Mouse (Mus musculus) midbrain, embryonic 15.5 days (tissue): Measurements from ENCODE around the gene Mphosph10. TPM values are rescaled to one million over a fixed set of nuclear protein-coding genes. Genes with fewer than 3 reads are reported as not detected.

Experiments used
- ATAC-seq: fragments of 200-750 bp; cut with Nextera tagmentation; replicated peaks from 2 replicates; pipeline ENCODE4 v1.8.0; 2017; ENCODE audit warnings: moderate TSS enrichment
- H3K27ac ChIP-seq: fragments of 300-500 bp; sonication (generic); 2 replicates; pipeline ENCODE4 v1.5.1; 2015; ENCODE audit warnings: mild to moderate bottlenecking, inconsistent platforms
- H3K27me3 ChIP-seq: fragments of 300-500 bp; sonication (generic); replicated peaks from 2 replicates; pipeline ENCODE4 v1.6.1; 2015; ENCODE audit warnings: inconsistent platforms
- H3K36me3 ChIP-seq: fragments of 300-500 bp; sonication (generic); replicated peaks from 2 replicates; pipeline ENCODE4 v1.6.1; 2015; ENCODE audit warnings: inconsistent platforms
- H3K4me1 ChIP-seq: fragments of 300-500 bp; sonication (generic); 2 replicates; pipeline ENCODE4 v1.6.1; 2015; ENCODE audit warnings: inconsistent platforms
- H3K4me2 ChIP-seq: fragments of 300-500 bp; sonication (generic); 2 replicates; pipeline ENCODE4 v1.6.1; 2015; ENCODE audit warnings: inconsistent platforms, mild to moderate bottlenecking, moderate library complexity
- H3K4me3 ChIP-seq: fragments of 300-500 bp; sonication (generic); 2 replicates; pipeline ENCODE4 v1.5.1; 2015; ENCODE audit warnings: mild to moderate bottlenecking, inconsistent platforms
- H3K9ac ChIP-seq: fragments of 300-500 bp; sonication (generic); 2 replicates; pipeline ENCODE4 v1.6.1; 2015; ENCODE audit warnings: mild to moderate bottlenecking, inconsistent platforms
- H3K9me3 ChIP-seq: fragments of 300-500 bp; sonication (generic); 2 replicates; pipeline ENCODE4 v1.6.1; 2016; ENCODE audit warnings: inconsistent platforms
- WGBS: fragments of 180-500 bp; shearing (Covaris S2); methylation state at CpG from one replicate; pipeline ENCODE4 v1.1.7; 2015; ENCODE audit warnings: mixed read lengths; 5-methylcytosine and 5-hydroxymethylcytosine counted together
- polyA plus RNA-seq: library from polyadenylated mRNA; unstranded; fragments of >200 nt; fragmentation: Nextera tagmentation; extraction: Ambion mirVana; gene quantifications from 2 replicates; pipeline ENCODE4 v1.2.1, GENCODE M21; 2015

Gene Mphosph10
- polyA plus RNA-seq, 1 experiment from 2014 or later, result 23.7 TPM

GRCm38 (mm10) chr7:64371940-64372878 is 19.9 kb downstream of the Mphosph10 start:
- Histone ChIP-seq H3K4me1 (peaks cover 13% of the 10 kb centered on the region), H3K4me3 (no peak overlapping the region), H3K4me2 (no peak overlapping the region), H3K9ac (no peak overlapping the region), H3K27ac (no peak overlapping the region), H3K9me3 (no peaks in the 10 kb centered on the region), H3K27me3 (no peaks in the 10 kb centered on the region), H3K36me3 (peaks cover 13% of the 10 kb centered on the region)
- no peak for ATAC-seq
- 90% methylated on average over 23 of the region's 23 CpGs for WGBS

DNA sequence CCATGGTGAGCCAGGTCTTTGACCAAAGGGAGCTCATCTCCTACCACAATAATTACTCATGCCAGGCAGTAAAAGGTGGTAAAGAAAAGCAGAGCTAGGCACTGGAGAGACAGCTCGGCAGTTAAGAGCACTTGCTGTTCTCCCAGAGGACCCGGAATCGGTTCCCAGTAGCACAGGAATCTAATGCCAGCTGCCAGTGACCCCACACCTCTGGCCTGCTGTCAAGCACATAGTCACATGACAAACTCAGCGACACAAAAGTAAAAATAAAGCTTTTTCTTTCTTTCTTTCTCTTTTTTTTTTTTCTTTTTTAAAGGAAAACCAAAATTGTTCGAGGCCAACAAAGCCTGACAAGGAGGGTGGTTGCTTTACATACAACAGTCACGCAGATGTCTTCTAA is 22.2 kb downstream of the Mphosph10 start:
- Histone ChIP-seq H3K27ac (no peak overlapping the region), H3K9ac (no peak overlapping the region), H3K36me3 (no peaks in the 10 kb centered on the region; the same call in 1 of the 2 replicates), H3K27me3 (no peaks in the 10 kb centered on the region), H3K9me3 (no peaks in the 10 kb centered on the region), H3K4me1 (peaks cover 13% of the 10 kb centered on the region), H3K4me3 (no peak overlapping the region), H3K4me2 (no peak overlapping the region)
- 89% methylated on average over 6 of the region's 6 CpGs for WGBS
- no peak for ATAC-seq

DNA sequence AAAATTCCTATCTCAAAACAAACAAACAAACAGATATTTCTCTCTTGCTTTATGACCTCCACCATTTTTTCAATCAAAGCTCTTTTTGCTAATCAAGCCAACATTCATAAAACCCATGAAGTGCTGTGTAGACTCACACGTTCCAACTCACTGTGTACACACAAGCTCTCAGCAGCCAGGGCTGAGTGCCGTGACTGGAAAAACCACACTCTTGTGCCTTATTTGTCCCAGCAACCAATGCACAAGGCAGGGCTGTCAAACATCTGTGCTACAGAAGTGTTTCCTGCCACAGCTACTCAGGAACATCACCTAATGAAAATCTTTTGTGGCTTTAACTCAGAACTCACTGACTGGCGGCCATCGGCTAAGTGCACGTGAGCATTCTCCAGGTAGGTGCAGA is 26.2 kb downstream of the Mphosph10 start:
- H3K4me3 ChIP-seq, result no peak overlapping the region
- no peaks in the 10 kb centered on the region for H3K4me1 ChIP-seq
- 92% methylated on average over 5 of the region's 5 CpGs for WGBS
- no peak for ATAC-seq
- H3K27ac ChIP-seq, result no peak overlapping the region
- H3K4me2 ChIP-seq, result no peak overlapping the region
- no peak overlapping the region for H3K9ac ChIP-seq
- peaks cover 12% of the 10 kb centered on the region for H3K36me3 ChIP-seq
- no peaks in the 10 kb centered on the region for H3K9me3 ChIP-seq
- no peaks in the 10 kb centered on the region for H3K27me3 ChIP-seq

GRCm38 (mm10) chr7:64360586-64360945 is 31.5 kb downstream of the Mphosph10 start:
- no peaks in the 10 kb centered on the region for H3K4me1 ChIP-seq
- no peak overlapping the region for H3K4me2 ChIP-seq
- H3K27ac ChIP-seq, result no peak overlapping the region
- H3K36me3 ChIP-seq, result peaks cover 18% of the 10 kb centered on the region
- H3K9me3 ChIP-seq, result no peaks in the 10 kb centered on the region
- H3K9ac ChIP-seq, result no peak overlapping the region
- ATAC-seq, result peak; percentile 56; the same call in 1 of the 2 replicates
- H3K27me3 ChIP-seq, result no peaks in the 10 kb centered on the region
- WGBS, result 60% methylated on average over 3 of the region's 3 CpGs
- H3K4me3 ChIP-seq, result no peak overlapping the region

DNA sequence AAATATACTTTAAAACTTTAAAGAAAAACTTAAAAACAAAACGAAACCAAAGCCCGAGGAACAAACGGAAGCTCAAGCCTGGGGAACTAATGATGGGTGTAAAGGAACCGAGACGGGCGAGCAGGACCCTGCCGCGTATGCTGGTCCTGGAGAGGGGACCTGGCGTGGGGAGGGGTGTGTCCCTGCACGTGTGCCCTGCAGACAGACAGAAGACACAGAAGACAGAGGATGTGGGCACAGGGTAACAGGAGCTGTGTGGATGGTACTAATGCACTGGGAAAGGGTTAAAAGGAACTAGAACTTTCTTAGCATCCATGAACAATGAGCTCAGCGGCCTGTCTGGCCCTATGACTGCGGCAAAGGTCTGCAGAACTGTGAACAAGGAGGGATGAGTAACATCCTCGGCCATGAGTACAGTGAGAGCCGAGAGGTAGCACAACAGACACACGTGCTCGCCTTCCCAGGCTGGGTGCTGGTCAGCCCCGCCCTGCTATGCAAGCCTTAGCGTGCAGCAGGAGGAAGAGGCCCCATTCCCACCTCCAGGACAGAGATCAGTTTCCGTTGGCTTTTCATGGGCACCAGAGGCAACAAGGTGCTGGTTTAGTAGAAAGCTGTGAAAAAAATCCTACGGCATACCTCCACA is 32.0 kb downstream of the Mphosph10 start:
- H3K4me1 ChIP-seq, result no peaks in the 10 kb centered on the region
- no peak overlapping the region for H3K27ac ChIP-seq
- WGBS, result 90% methylated on average over 20 of the region's 20 CpGs
- no peak for ATAC-seq
- H3K27me3 ChIP-seq, result no peaks in the 10 kb centered on the region
- H3K9ac ChIP-seq, result no peak overlapping the region
- H3K4me2 ChIP-seq, result no peak overlapping the region
- H3K36me3 ChIP-seq, result peaks cover 18% of the 10 kb centered on the region
- H3K4me3 ChIP-seq, result no peak overlapping the region
- H3K9me3 ChIP-seq, result no peaks in the 10 kb centered on the region

DNA sequence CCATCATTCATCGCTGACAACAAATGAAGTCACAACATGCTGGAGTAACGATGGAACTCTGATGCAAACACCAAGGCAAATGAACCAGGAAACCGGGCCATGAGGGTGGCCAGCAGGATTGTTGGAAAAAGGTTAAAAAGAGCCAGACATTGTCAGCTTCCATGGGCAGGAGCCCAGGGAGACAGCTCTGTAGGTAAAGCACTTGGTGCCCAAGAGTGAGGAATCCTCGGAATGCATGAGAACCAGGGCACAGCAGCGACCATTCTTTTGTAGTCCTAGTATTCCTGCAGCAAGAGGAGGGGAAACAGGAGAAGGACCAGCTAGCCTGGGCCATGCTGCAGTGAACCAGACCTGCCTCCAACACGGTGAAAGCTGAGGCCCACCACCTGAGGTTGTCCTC is 33.4 kb downstream of the Mphosph10 start:
- H3K4me3 ChIP-seq, result no peak overlapping the region
- H3K9ac ChIP-seq, result no peak overlapping the region
- H3K27me3 ChIP-seq, result no peaks in the 10 kb centered on the region
- H3K4me1 ChIP-seq, result no peaks in the 10 kb centered on the region
- WGBS, result 87% methylated on average over 6 of the region's 6 CpGs
- H3K36me3 ChIP-seq, result peaks cover 19% of the 10 kb centered on the region
- no peak for ATAC-seq
- H3K9me3 ChIP-seq, result no peaks in the 10 kb centered on the region
- no peak overlapping the region for H3K4me2 ChIP-seq
- H3K27ac ChIP-seq, result no peak overlapping the region

GRCm38 (mm10) chr7:64357405-64357804 is 34.7 kb downstream of the Mphosph10 start:
- Histone ChIP-seq H3K36me3 (peaks cover 18% of the 10 kb centered on the region; the same call in 1 of the 2 replicates), H3K4me1 (no peaks in the 10 kb centered on the region), H3K27ac (no peak overlapping the region), H3K9me3 (no peaks in the 10 kb centered on the region), H3K4me3 (no peak overlapping the region), H3K9ac (no peak overlapping the region), H3K27me3 (no peaks in the 10 kb centered on the region), H3K4me2 (no peak overlapping the region)
- ATAC-seq, result no peak
- 87% methylated on average over 9 of the region's 9 CpGs for WGBS

DNA sequence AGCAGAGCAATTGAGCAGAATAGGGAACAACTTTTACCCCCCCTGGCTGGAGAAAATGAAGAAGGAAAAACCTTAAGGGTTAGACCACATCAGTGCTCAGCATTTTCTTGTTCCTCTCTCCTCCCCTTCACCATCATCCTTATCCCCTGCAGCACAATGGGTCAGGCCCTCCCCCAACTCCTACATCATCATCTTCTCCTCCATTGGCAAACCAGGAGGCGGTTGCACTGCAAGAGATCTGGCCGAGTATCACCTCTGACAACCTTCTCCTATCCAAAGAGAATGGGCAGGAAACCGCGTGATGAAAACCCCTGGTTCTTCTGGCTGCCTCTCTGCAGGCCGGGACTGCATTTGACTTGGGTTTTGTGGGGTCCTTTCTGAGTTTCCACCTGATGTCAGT is 35.4 kb downstream of the Mphosph10 start:
- Histone ChIP-seq H3K4me3 (no peak overlapping the region), H3K9ac (no peak overlapping the region), H3K27ac (no peak overlapping the region), H3K27me3 (no peaks in the 10 kb centered on the region), H3K36me3 (peaks cover 13% of the 10 kb centered on the region; the same call in 1 of the 2 replicates), H3K4me1 (no peaks in the 10 kb centered on the region), H3K4me2 (no peak overlapping the region), H3K9me3 (no peaks in the 10 kb centered on the region)
- 92% methylated on average over 5 of the region's 5 CpGs for WGBS
- ATAC-seq, result no peak

GRCm38 (mm10) chr7:64354206-64354605 is 37.9 kb downstream of the Mphosph10 start:
- 0 out of 2 replicates have a peak, but pooled peaks cover 12% of the 10 kb centered on the region for H3K36me3 ChIP-seq
- no peak overlapping the region for H3K4me3 ChIP-seq
- H3K9me3 ChIP-seq, result no peaks in the 10 kb centered on the region
- H3K27ac ChIP-seq, result no peak overlapping the region
- no peak overlapping the region for H3K9ac ChIP-seq
- ATAC-seq, result no peak
- no peaks in the 10 kb centered on the region for H3K27me3 ChIP-seq
- 11% methylated on average over 14 of the region's 14 CpGs for WGBS
- H3K4me2 ChIP-seq, result no peak overlapping the region
- H3K4me1 ChIP-seq, result peaks cover 7% of the 10 kb centered on the region; the same call in 1 of the 2 replicates

- 56% methylated on average over 4 of the region's 4 CpGs for WGBS
- H3K4me3 ChIP-seq, result no peak overlapping the region
- peaks cover 7% of the 10 kb centered on the region; the same call in 1 of the 2 replicates for H3K4me1 ChIP-seq
- H3K9me3 ChIP-seq, result no peaks in the 10 kb centered on the region
- 0 out of 2 replicates have a peak, but pooled peaks cover 12% of the 10 kb centered on the region for H3K36me3 ChIP-seq
- H3K27ac ChIP-seq, result peak overlapping the region; percentile 71
- peak; percentile 81 for ATAC-seq
- no peaks in the 10 kb centered on the region for H3K27me3 ChIP-seq
- no peak overlapping the region for H3K9ac ChIP-seq
- H3K4me2 ChIP-seq, result no peak overlapping the region
These were observed 41.0 kb downstream of the Mphosph10 start for GRCm38 (mm10) chr7:64351087-64351486.

- ATAC-seq, result no peak
- H3K27me3 ChIP-seq, result no peaks in the 10 kb centered on the region
- H3K36me3 ChIP-seq, result 0 out of 2 replicates have a peak, but pooled peaks cover 12% of the 10 kb centered on the region
- peaks cover 7% of the 10 kb centered on the region; the same call in 1 of the 2 replicates for H3K4me1 ChIP-seq
- H3K27ac ChIP-seq, result no peak overlapping the region
- WGBS, result 80% methylated on average over 15 of the region's 15 CpGs
- H3K9ac ChIP-seq, result no peak overlapping the region
- no peaks in the 10 kb centered on the region for H3K9me3 ChIP-seq
- H3K4me2 ChIP-seq, result no peak overlapping the region
- no peak overlapping the region for H3K4me3 ChIP-seq
These were observed 42.8 kb downstream of the Mphosph10 start for GRCm38 (mm10) chr7:64349147-64349861.

GRCm38 (mm10) chr7:64347813-64348212 is 44.3 kb downstream of the Mphosph10 start:
- H3K9ac ChIP-seq, result no peak overlapping the region
- no peak overlapping the region for H3K27ac ChIP-seq
- H3K9me3 ChIP-seq, result no peaks in the 10 kb centered on the region
- no peak for ATAC-seq
- peaks cover 7% of the 10 kb centered on the region; the same call in 1 of the 2 replicates for H3K4me1 ChIP-seq
- no peak overlapping the region for H3K4me3 ChIP-seq
- 0 out of 2 replicates have a peak, but pooled peaks cover 7% of the 10 kb centered on the region for H3K36me3 ChIP-seq
- 94% methylated on average over 1 of the region's 1 CpGs for WGBS
- no peaks in the 10 kb centered on the region for H3K27me3 ChIP-seq
- H3K4me2 ChIP-seq, result no peak overlapping the region
